Mouse (Mus musculus) heart, postnatal 0 days (tissue): ENCODE data around the gene Ccdc125. TPM values are rescaled to one million over a fixed set of nuclear protein-coding genes. Genes with fewer than 3 reads are reported as not detected.

Source experiments
- ATAC-seq: fragments of 200-750 bp; cut with Nextera tagmentation; 2 replicates; pipeline ENCODE4 v1.8.0; 2017; ENCODE audit warnings: low read depth, moderate number of reproducible peaks, moderate library complexity; ENCODE audit not compliant: insufficient read depth
- DNase-seq: peaks from one replicate; pipeline ENCODE4 v3.0.0-alpha.2; 2016; ENCODE audit warnings: low spot score
- H3K27ac ChIP-seq: fragments of 300-500 bp; sonication (generic); 2 replicates; pipeline ENCODE4 v1.5.1; 2014; ENCODE audit warnings: low read depth, mild to moderate bottlenecking
- H3K27me3 ChIP-seq: fragments of 300-500 bp; sonication (generic); 2 replicates; pipeline ENCODE4 v1.6.1; 2014; ENCODE audit warnings: low read length, mixed read lengths; ENCODE audit not compliant: control insufficient read depth, insufficient read depth
- H3K36me3 ChIP-seq: fragments of 300-500 bp; sonication (generic); replicated peaks from 2 replicates; pipeline ENCODE4 v1.6.1; 2014; ENCODE audit warnings: low read length, mixed read lengths; ENCODE audit not compliant: control insufficient read depth, insufficient read depth
- H3K4me1 ChIP-seq: fragments of 300-500 bp; sonication (generic); 2 replicates; pipeline ENCODE4 v1.6.1; 2014; ENCODE audit warnings: antibody characterized with exemption; ENCODE audit not compliant: control insufficient read depth, insufficient read depth
- H3K4me2 ChIP-seq: fragments of 300-500 bp; sonication (generic); 2 replicates; pipeline ENCODE4 v1.6.1; 2014; ENCODE audit warnings: low read depth, mild to moderate bottlenecking, low read length, moderate library complexity
- H3K4me3 ChIP-seq: fragments of 300-500 bp; sonication (generic); 2 replicates; pipeline ENCODE4 v1.5.1; 2014; ENCODE audit warnings: low read depth, low read length
- H3K9ac ChIP-seq: fragments of 300-500 bp; sonication (generic); replicated peaks from 2 replicates; pipeline ENCODE4 v1.6.1; 2014; ENCODE audit warnings: low read depth, low read length, mixed read lengths
- H3K9me3 ChIP-seq: fragments of 300-500 bp; sonication (generic); replicated peaks from 2 replicates; pipeline ENCODE4 v1.6.1; 2016; ENCODE audit warnings: low read length; ENCODE audit not compliant: control insufficient read depth
- CTCF ChIP-seq: IDR thresholded peaks from 2 replicates; pipeline ENCODE4 v1.5.1; 2016; ENCODE audit warnings: antibody characterized with exemption, control low read depth, low read depth
- EP300 ChIP-seq: IDR thresholded peaks from 2 replicates; pipeline ENCODE4 v1.6.1; 2016; ENCODE audit warnings: antibody characterized with exemption, low read depth
- WGBS: fragments of 180-500 bp; shearing (Covaris S2); extraction: QIAGEN DNeasy Blood & Tissue Kit; methylation state at CpG from one replicate; pipeline ENCODE4 v1.1.7; 2014; 5-methylcytosine and 5-hydroxymethylcytosine counted together
- polyA plus RNA-seq: library from polyadenylated mRNA; unstranded; fragments of >200 nt; fragmentation: Nextera tagmentation; extraction: Ambion mirVana; gene quantifications from 2 replicates; pipeline ENCODE4 v1.2.1, GENCODE M21; 2015
- total RNA-seq: library from RNA; depleted of rRNA; stranded (reverse); fragments of >200 nt; gene quantifications from 2 replicates; pipeline ENCODE4 v1.2.3, GENCODE M21; 2014; ENCODE audit warnings: low replicate concordance

Ccdc125 gene
- total and polyA plus RNA-seq, 2 experiments from 2014 or later: 2.9 to 3.0 TPM

GRCm38 (mm10) chr13:100670181-100670741, 744 bp downstream of the Ccdc125 start:
- no peaks in the 10 kb centered on the region for H3K27me3 ChIP-seq
- WGBS: 52% methylated on average over 9 of the region's 9 CpGs
- 0 out of 2 replicates have a peak overlapping the region, but pooled peaks have one; percentile 64 for H3K27ac ChIP-seq

DNA sequence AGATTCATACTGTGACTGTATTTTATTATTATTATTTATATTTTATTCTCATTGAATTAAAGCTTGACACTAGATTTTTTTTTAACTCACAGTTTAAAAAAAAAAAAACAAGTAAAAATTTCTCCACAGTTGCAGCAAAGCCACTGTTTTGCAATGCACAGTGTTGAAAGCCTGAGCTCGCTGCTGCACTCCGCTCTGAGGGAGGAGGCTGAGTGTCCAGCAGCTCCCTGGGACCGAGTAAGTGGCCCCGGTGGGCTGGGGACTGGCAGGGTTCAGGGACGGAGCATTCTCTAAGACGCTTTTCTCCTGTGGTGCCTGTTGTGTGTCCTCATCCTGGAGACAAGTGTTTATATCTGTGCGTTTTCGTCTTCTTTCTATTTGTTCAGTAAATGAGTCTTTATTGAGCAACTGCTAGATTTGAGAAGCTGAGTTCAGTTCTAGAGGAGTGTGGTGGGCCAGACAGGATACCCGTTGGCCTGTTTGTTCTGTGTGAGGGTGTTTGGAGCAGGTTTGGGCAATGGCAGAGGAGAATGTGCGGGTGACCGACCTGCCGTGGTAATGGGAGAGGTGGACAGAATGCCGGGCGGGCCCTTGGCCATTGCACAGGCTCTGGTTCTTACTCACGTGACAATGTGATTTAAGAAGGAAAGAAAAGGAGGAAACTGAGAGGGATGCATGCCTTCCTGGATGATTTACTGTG, 6.6 kb downstream of the Ccdc125 start:
- WGBS: 77% methylated on average over 15 of the region's 15 CpGs

More at GRCm38 (mm10) chr13:100670181-100670741, 744 bp downstream of the Ccdc125 start:
- no peak for DNase-seq
- H3K4me2 ChIP-seq: peak overlapping the region; percentile 78
- no peaks in the 10 kb centered on the region for H3K9me3 ChIP-seq
- no peaks in the 10 kb centered on the region for H3K4me1 ChIP-seq
- peaks cover 12% of the 10 kb centered on the region for H3K36me3 ChIP-seq
- H3K9ac ChIP-seq: peak overlapping the region; percentile 61
- TF ChIP-seq CTCF (no peak), EP300 (no peak)
- no peak for ATAC-seq
- H3K4me3 ChIP-seq: peak overlapping the region; percentile 62

DNA sequence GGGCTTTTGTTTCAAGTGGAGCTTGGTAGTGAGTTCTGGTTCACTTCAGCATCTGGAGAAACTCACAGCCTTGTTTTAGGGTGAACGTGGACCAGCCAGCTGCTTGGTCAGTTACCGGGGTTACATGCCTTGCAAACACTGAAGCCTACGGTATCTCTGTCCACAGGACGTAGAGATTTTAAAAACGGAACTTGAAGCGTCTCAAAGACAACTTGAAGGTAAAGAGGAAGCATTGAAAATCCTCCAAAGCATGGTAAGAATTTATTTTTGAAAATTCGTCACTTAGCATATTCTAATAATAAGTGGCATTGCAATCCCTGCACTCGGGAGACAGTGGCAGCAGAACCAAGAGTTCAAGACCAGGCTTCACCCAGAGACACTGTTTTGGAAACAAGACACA, 12.1 kb downstream of the Ccdc125 start:
- H3K27me3 ChIP-seq: no peaks in the 10 kb centered on the region
- H3K27ac ChIP-seq: no peak overlapping the region
- TF ChIP-seq EP300 (no peak), CTCF (no peak)
- no peaks in the 10 kb centered on the region for H3K4me1 ChIP-seq
- no peaks in the 10 kb centered on the region for H3K9me3 ChIP-seq
- 80% methylated on average over 8 of the region's 8 CpGs for WGBS
- no peak overlapping the region for H3K4me2 ChIP-seq
- DNase-seq: no peak
- no peak overlapping the region for H3K9ac ChIP-seq
- H3K36me3 ChIP-seq: no peaks in the 10 kb centered on the region
- H3K4me3 ChIP-seq: no peak overlapping the region
- no peak for ATAC-seq

More for the DNA sequence above, 6.6 kb downstream of the Ccdc125 start:
- no peaks in the 10 kb centered on the region for H3K27me3 ChIP-seq
- H3K9me3 ChIP-seq: no peaks in the 10 kb centered on the region
- H3K4me2 ChIP-seq: no peak overlapping the region
- H3K36me3 ChIP-seq: no peaks in the 10 kb centered on the region
- no peak for TF ChIP-seq EP300
- no peak for TF ChIP-seq CTCF
- H3K27ac ChIP-seq: no peak overlapping the region
- DNase-seq: no peak
- no peak overlapping the region for H3K4me3 ChIP-seq
- H3K4me1 ChIP-seq: no peaks in the 10 kb centered on the region
- ATAC-seq: no peak
- no peak overlapping the region for H3K9ac ChIP-seq

- no peak for ATAC-seq
- no peak overlapping the region for H3K9ac ChIP-seq
- H3K4me1 ChIP-seq: no peaks in the 10 kb centered on the region
- H3K4me3 ChIP-seq: no peak overlapping the region
- no peak for DNase-seq
- H3K36me3 ChIP-seq: no peaks in the 10 kb centered on the region
- 81% methylated on average over 2 of the region's 2 CpGs for WGBS
- H3K27me3 ChIP-seq: no peaks in the 10 kb centered on the region
- TF ChIP-seq EP300 (no peak), CTCF (no peak)
- H3K27ac ChIP-seq: no peak overlapping the region
- no peaks in the 10 kb centered on the region for H3K9me3 ChIP-seq
- no peak overlapping the region for H3K4me2 ChIP-seq
These were observed 13.3 kb downstream of the Ccdc125 start for GRCm38 (mm10) chr13:100682837-100683236.

- Histone ChIP-seq H3K4me1 (no peaks in the 10 kb centered on the region), H3K9me3 (no peaks in the 10 kb centered on the region), H3K27me3 (no peaks in the 10 kb centered on the region), H3K9ac (no peak overlapping the region), H3K27ac (no peak overlapping the region), H3K4me3 (no peak overlapping the region), H3K4me2 (no peak overlapping the region), H3K36me3 (no peaks in the 10 kb centered on the region)
- ATAC-seq (no peak), DNase-seq (no peak)
- 71% methylated on average over 2 of the region's 2 CpGs for WGBS
- TF ChIP-seq CTCF (peak; percentile 28; the same call in 1 of the 2 replicates), EP300 (no peak)
These were observed 14.8 kb downstream of the Ccdc125 start for GRCm38 (mm10) chr13:100684355-100684754.
